Mouse (Mus musculus) subcutaneous adipose tissue, adult 2 months (tissue): ENCODE measurements around the gene Col6a5. TPM values are rescaled to one million over a fixed set of nuclear protein-coding genes. Genes with fewer than 3 reads are reported as not detected.

Experiments used
- polyA plus RNA-seq: library from polyadenylated mRNA; depleted of rRNA; stranded (reverse); fragments of >200 nt; gene quantifications from 2 replicates; pipeline ENCODE4 v1.2.3, GENCODE M21; 2012; ENCODE audit warnings: low replicate concordance; rRNA removed

Col6a5 gene
- polyA plus RNA-seq: 1.2 and 1.4 TPM in 2 replicates

GRCm38 (mm10) chr9:105960533-105960932 is at the start of gene Col6a5:
TSS of gene Col6a5 (minus strand) at chr9:105960643.

GRCm38 (mm10) chr9:105827791-105828385 is 132.6 kb downstream of the Col6a5 start, which contains the start of gene Col6a6:
TSS of gene Col6a6 (minus strand) at chr9:105828160.

Other genes starting within 250 kb of the Col6a5 start
- gene Col6a6, start 132.5 kb downstream of the Col6a5 start, polyA plus RNA-seq: 2.1 and 20.1 TPM in 2 replicates
- gene Col6a4, start 136.1 kb upstream of the Col6a5 start, polyA plus RNA-seq: 0.46 and 444 TPM in 2 replicates
- 2.6 and 5.0 TPM in 2 replicates for gene Glyctk, start 197.5 kb upstream of the Col6a5 start, polyA plus RNA-seq
- 41.0 and 112 TPM in 2 replicates for gene Wdr82, start 210.3 kb upstream of the Col6a5 start, polyA plus RNA-seq
- gene Ppm1m, start 239.1 kb upstream of the Col6a5 start, polyA plus RNA-seq: 112 and 174 TPM in 2 replicates
- 53.9 and 73.1 TPM in 2 replicates for gene Twf2, start 242.5 kb upstream of the Col6a5 start, polyA plus RNA-seq